10 mouse cellular contexts compared by ENCODE assay signal in the genomic region with DNA sequence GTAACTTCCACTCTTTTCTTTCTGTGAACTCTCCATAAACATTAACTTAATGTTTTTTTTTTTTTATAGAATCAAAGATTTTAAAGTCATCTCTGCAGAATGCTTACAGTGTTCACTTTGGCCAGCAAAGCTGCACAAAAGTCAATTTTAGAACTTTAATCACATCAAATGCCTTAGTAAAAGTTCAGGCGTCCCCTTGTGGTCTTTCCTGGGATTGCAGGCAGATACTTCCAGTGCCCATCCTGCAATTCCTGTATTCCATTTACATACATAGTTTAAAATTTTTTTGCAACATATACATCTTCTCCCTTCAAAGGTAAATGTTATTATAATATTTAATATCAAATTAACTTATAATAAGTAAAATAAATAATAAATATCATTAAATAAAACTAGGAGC.
A peak's percentile ranks its signal among the peaks of the same experiment; 100 is the strongest.
DNase-seq lines count a peak whose midpoint lies in the region; ATAC-seq and TF ChIP-seq lines count a peak whose summit lies in the region.
"Had no signal": no experiment of that assay in that cellular context is flagged by ENCODE, and none has a peak within 500 bp of the region (broad histone marks: within the 10 kb centered on the region; RNA-seq: fewer than 3 reads in every experiment).

No protein-coding gene starts in this region.

- peak; percentile 35; the same call in 1 of the 2 replicates for TF ChIP-seq CTCF in spleen, adult 2 months (IDR thresholded peaks at IDR 0.05; ENCODE audit: extremely low read depth, insufficient read depth, insufficient read length, insufficient replicate concordance)

- H3K9ac ChIP-seq in heart, embryonic 11.5 days (ENCODE audit: low read depth, low read length), result no peak overlapping the region
- H3K9ac ChIP-seq: embryonic facial prominence, embryonic 13.5 days; limb, embryonic 13.5 days had no signal

- no peaks in the 10 kb centered on the region for H3K36me3 ChIP-seq in heart, embryonic 11.5 days (ENCODE audit: control insufficient read depth, insufficient read depth, low read length)
- H3K36me3 ChIP-seq in spleen, adult 2 months (ENCODE audit: control insufficient read depth, insufficient read depth, low read length), result no peaks in the 10 kb centered on the region
- H3K36me3 ChIP-seq: embryonic facial prominence, embryonic 13.5 days; limb, embryonic 13.5 days had no signal

- no peak overlapping the region for H3K4me2 ChIP-seq in heart, embryonic 11.5 days
- H3K4me2 ChIP-seq: embryonic facial prominence, embryonic 13.5 days; limb, embryonic 13.5 days had no signal

- TF ChIP-seq POLR2A in spleen, adult 2 months (IDR thresholded peaks at IDR 0.05; ENCODE audit: low read depth, low read length), result no peak

- H3K4me1 ChIP-seq in heart, embryonic 11.5 days (ENCODE audit: control insufficient read depth, insufficient read depth, low read length), result no peaks in the 10 kb centered on the region
- H3K4me1 ChIP-seq in spleen, adult 2 months (ENCODE audit: control insufficient read depth, insufficient read depth, insufficient read length), result no peaks in the 10 kb centered on the region

- no peaks in the 10 kb centered on the region for H3K9me3 ChIP-seq in heart, embryonic 11.5 days (replicated peaks; ENCODE audit: control insufficient read depth, low read length)
- H3K9me3 ChIP-seq: embryonic facial prominence, embryonic 13.5 days; limb, embryonic 13.5 days had no signal

- H3K27ac ChIP-seq in heart, embryonic 11.5 days (ENCODE audit: low read depth, low read length), result no peak overlapping the region
- no peak overlapping the region for H3K27ac ChIP-seq in spleen, adult 2 months (ENCODE audit: insufficient read depth, low read length)
- H3K27ac ChIP-seq: embryonic facial prominence, embryonic 13.5 days; limb, embryonic 13.5 days had no signal

- no peak overlapping the region for H3K4me3 ChIP-seq in heart, embryonic 11.5 days (ENCODE audit: low read depth, low read length)
- no peak overlapping the region for H3K4me3 ChIP-seq in spleen, adult 2 months (ENCODE audit: extremely low read depth, insufficient read depth, insufficient read length)
- H3K4me3 ChIP-seq: embryonic facial prominence, embryonic 13.5 days; limb, embryonic 13.5 days had no signal

- 0% methylated on average over 1 of the region's 1 CpGs for WGBS in heart, embryonic 11.5 days (ENCODE audit: insufficient replicate concordance)
- WGBS in spleen, adult 2 months, result 0% methylated on average over 1 of the region's 1 CpGs

- ATAC-seq in heart, embryonic 11.5 days (replicated peaks; ENCODE audit: insufficient number of reproducible peaks, low FRiP score, low TSS enrichment), result no peak

- no peaks in the 10 kb centered on the region for H3K27me3 ChIP-seq in heart, embryonic 11.5 days (ENCODE audit: control insufficient read depth, insufficient read depth, low read length)
- H3K27me3 ChIP-seq in spleen, adult 2 months (ENCODE audit: control insufficient read depth, insufficient read depth, low read length), result no peaks in the 10 kb centered on the region
- H3K27me3 ChIP-seq: embryonic facial prominence, embryonic 13.5 days; limb, embryonic 13.5 days had no signal

- peak; percentile 13 for DNase-seq in heart, adult 8-10 months (ENCODE audit: low spot score)
- no peak for DNase-seq in spleen, adult 2 months (ENCODE audit: low read depth in 1 of 2, low spot score in 2 of 2)
- DNase-seq in spleen, adult 12 weeks (ENCODE audit: low spot score), result no peak
- DNase-seq in c-Kit-positive CD71-negative TER-119-negative erythroid progenitor cells, embryonic 14.5 days (ENCODE audit: low read depth), result peak; percentile 26
- peak; percentile 54 for DNase-seq in kidney, postnatal 14 days
- DNase-seq in naive thymus-derived CD4-positive, alpha-beta T cell, adult 2 months (ENCODE audit: low read depth), result peak; percentile 64
- DNase-seq in gastrocnemius, adult 8-10 months (ENCODE audit: low spot score in 2 of 2), result no peak

Comparison
In these comparisons a context has a peak if more than half of its experiments do, and no peak if none do; other contexts are left out.
1. DNase-seq: peak in heart, adult 8-10 months (single experiment), c-Kit-positive CD71-negative TER-119-negative erythroid progenitor cells, embryonic 14.5 days (single experiment), kidney, postnatal 14 days (single experiment) and naive thymus-derived CD4-positive, alpha-beta T cell, adult 2 months (single experiment); none in spleen, adult 2 months (0 of 2), spleen, adult 12 weeks (single experiment) and gastrocnemius, adult 8-10 months (0 of 2).